Mouse (Mus musculus): Measurements from ENCODE around the gene Efna5.

Gene Efna5

DNA sequence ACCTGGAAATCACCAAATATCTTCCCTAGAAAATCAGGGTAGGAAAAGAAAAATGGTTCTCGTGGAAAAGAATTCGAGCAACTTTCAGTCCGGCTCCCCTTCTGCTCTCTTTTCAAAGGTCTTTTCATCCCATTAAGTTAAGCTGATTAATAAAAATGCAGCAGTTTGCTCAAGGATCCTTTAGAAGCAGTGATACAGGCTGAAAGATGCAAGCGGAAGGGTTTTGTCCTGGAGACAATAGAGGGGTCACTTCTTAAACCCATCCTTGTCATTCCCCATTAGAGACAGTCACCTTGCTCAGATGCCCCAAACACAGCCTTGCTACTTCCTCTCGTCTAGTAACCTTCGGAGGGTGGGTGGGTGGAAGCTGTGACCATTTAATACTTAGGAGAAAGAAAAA lies 27.4 kb downstream of the Efna5 start:
- no peak for DNase-seq

DNA sequence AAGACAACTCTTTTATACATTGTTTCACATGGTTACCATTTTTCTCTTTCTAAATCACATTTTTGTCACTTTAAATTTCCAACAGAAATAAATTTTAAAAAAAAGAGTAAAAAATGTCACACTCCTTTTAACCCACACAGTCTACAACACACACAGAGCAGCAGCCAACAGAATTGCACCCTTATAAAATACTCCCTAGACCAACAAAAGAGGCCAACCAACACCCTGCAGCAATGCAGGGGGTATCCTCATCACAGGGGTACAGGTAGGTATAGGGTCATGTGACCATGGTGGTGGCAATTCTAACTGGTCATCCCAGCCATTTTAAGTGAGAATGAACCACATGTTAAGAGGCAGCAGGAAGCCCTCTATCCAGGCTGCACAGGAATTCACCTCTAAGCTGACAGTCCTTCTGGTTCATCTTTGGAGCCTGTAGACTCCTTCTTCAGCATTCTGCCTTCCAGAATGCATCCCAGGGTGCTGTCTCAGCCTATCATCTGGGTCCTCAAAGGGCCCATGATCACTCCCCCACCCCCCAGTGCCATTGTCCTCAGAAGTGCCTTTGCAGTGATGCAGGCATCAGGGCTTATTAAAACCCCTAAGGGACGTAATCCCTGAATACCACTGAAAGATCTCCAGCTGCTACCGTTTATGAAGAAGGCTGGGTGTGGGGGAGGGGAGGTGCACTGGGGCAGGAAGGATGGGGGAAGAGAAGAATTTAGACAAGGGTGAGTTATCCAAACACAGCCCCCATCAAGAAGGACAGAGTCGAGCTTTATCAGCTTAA lies 28.1 kb downstream of the Efna5 start:
- DNase-seq = peak; percentile 78

DNA sequence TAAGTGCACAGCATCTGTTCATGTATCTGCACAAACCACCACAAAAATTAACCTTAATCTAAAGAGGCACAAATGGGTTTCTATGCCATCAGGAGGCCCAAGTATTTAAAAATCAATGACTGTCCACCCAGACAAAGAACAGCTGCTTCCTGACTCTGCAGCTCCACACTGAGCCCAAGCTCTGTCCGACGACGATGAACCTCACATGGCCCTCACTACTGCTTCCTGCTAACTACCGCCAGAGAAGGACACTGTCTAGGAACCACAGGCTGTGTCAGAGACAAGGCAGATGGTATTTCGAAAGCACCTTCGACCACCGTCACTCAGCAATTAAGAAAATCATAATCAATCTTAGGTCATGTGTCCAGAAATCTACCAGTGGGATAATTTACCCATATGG lies 29.8 kb downstream of the Efna5 start:
- DNase-seq = no peak

DNA sequence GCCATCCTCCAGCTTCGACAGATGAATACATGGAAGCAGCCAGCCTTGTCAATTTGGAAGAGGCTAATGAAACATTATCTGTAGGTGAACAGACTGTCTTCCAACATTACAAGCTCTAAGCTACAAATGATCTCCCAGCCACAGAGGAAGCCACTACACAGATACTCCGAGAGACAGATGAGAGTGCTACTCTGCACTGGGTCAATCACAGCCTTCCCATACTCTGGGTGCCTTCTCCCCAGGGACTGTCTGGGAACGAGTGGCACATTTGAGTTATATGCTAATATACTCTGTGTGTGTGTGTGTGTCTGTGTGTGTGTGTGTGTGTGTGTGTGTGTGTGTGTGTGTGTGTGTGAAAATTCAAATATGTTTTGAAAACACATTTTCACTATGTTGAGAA lies 30.5 kb downstream of the Efna5 start:
- DNase-seq = no peak

DNA sequence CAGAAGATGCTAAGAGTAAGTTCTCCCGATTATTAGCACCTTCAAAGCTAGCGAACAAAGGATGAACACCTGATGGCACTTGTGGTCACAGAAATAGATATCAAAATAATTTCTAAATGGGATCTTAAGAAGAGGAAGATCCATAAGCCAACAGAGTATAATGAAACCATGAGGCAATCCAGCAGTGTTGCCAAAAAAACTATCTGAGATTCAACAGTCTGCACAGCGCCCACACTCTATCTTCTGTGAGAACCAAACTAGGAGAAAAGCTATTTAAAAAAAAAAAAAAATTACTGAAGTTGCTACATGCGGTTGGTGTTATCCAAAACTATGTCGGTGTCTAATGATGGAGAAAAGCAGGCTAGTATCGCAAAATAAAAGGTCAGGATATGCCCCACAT lies 31.4 kb downstream of the Efna5 start:
- no peak for DNase-seq

DNA sequence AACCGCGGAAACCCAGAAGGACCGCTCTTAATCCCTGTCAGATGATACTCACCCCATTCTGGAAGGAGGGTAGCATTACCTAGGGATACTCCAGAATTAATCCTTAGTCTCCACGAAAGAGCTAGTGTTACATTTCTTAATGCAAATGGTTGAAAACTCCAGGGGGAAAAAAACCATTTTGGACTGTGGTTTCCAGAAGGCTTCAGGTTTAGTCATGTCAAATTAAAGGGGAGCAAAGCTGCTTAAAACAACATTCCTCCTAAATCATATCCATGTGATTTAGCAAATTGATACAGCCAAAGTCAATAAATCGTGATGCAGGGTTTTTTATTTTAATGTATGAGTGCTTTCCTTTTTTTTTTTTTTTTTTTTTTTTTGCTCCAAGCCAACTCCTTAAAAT lies 35.5 kb downstream of the Efna5 start:
- no peak for DNase-seq

DNA sequence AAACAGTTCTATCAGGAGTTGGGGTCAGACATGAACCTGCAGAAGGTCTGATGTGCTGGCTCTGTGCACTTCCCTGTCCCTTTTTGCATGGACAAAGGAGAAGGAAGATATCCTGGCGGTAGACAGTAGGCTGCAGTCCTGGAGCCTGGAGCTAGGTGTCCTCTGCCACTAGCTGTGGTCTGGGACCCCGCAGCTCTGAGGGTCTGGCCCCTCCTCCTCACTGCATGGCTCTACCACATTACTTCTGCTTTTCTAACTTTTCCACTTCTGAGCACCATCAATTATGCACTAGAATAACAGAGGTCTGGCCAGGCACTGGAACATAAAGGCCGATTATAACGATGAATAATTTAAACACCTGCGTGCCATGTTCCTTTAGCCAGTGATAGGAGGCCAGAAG lies 36.8 kb downstream of the Efna5 start:
- no peak for DNase-seq

DNA sequence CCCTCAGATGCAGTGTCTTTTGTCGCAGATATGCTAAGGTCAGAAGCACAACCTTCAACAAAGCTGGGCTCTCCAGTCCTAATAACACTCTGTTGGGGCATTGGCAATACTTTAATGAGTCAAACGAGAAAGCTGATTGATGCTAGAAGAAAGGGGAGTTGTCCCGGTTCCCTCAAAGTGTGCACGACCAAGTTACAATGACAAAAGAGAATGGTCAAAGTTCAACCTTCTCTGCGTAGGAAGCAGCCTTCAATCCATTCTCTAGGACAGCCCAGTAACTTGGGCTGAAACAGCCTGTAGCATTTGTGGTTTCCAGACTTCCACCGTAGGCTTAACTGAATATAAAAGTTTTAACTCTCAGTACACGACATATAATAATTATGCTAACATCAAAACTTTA lies 43.8 kb downstream of the Efna5 start:
- DNase-seq = no peak

DNA sequence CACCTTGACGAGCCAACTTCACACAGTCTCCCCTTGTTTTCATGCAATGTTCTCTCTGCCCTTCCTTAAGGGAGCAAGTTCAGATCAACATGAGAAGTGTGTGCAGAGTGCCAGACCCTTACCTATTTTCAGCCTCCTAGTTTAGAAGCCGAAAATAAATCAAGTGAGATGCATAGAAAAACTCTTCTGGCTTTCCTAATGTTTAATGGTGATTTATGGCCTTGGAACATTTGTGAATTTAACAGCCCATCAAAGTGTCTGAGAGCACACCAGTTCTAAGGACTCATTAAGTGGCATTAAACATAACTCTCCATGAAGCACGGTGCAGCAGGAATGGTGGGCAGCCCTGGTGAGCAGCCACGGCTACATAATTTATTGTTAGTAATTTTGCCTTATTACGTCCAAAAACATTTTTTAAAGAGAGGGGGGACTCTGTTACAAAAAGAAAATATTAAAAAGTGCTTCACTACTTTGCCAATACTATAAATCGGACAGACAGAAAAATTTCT lies 44.5 kb downstream of the Efna5 start:
- DNase-seq = no peak

DNA sequence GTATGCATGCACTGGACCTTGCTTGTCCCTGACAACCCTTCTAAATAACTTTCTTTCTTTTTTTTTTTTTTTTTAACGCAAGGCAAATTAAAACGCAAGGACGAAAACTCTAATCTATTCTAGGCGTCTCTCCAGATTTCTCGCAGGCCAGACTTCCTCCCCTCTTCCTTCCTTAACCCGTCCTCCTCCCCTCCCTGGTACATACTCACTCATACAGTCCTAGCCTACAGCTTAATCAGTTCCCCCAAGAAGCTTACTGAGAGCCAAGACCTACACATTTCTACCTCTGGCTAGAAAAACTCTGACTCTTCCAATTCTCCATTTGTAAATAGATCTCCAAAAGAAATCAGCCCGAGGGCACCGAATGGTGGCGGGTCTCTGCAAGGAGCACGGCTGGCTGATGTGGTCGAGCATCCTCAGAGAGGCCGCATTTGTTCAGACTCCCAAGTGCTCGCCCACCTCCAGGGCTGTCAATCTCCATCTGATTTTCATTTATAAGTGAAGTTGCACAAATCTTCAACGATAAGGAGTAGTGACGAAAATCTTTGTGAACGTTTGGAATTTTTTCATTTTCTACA lies 48.5 kb downstream of the Efna5 start:
- no peak for DNase-seq

DNA sequence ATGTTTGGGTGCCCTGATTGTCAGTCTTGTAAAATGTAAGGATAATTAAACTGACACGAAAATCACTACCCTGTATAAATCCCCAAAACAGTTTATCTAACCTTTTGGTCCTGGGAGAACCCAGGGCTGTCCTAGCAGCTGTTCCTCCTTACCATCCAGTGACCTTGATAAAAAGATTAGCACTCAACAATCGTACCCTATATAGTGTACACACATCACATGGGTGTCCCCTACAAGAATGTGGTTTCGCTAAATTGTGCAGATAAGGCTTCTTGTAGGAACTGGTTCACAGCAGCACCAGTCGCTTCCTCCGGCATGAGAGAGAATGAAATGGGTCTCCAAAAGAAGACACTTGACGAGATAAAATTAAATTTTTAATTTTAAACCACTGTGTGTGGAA lies 53.6 kb downstream of the Efna5 start:
- no peak for DNase-seq

DNA sequence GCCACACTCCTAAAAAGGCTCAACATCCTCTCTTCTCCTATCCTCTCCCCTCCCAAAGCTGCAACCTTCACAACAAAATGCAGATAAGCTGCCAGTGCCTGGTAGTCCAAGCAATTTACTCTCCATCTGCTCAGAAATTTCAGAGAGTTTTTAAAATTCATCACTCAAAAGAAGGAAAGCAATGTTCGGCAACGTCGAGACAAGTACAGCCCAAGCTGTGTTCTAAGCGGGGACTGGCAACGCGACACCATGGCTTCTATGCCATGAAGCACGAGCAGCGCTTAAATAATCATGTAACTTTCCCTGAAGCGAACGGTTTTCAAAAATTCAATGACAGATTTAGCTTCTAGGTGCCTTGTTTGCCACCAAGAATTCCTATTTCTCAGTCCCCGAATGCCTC lies 59.9 kb downstream of the Efna5 start:
- no peak for DNase-seq

DNA sequence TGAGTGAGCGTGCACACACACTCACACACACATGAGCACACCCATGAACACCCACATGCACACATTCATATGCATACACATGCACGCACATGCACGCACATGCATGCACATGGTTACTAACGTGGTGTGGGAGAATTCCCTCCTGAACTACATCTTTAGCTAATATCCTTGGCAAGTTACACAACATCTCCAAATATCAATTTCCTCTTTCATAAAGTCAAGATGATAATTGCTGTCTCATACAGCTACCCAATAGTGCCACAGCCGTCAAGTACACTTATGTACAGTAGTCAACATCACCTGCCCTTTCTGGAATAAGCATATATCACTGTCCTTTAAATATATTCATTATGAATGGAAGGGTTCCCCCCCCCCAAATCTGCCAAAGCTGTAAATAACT lies 61.2 kb downstream of the Efna5 start:
- no peak for DNase-seq

DNA sequence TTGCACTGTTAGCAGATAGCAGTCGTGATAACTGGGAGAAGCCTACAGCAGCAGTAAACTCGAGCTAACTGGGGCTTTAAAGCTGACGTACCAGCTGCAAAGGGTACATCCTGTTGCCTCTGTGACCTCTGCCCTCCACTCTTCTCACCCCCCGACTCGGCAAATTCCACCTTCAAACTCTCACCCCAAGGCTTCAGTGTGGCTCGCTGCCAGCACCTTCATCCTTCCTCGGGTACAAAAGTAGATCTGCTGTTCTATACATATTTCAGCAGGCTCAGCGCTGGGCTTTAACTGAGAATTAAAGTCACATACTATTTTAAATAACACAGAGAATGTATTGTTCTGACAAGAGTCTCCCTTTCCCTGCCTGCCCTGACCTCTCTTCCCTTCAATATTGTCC lies 62.3 kb downstream of the Efna5 start:
- DNase-seq = peak; percentile 63

DNA sequence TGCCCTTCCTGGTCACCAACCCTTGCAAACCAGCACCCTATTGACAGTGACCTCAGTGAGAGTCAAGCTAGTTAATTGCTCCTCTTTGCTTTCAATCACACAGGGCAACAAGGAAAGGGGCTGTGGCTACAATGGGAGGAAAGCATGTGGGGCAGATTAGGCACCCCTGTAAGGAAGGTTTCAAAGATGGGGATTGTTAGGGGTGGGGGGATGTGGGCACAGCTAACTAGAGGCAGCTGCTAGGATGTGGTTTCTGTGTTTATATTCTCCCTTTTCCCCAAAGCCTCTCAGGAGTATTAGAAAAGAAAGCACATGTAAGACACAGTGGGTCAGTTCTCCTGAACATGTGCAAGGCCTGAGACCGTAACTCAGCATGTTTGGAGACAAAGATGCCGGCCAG lies 62.8 kb downstream of the Efna5 start:
- DNase-seq = peak; percentile 32

DNA sequence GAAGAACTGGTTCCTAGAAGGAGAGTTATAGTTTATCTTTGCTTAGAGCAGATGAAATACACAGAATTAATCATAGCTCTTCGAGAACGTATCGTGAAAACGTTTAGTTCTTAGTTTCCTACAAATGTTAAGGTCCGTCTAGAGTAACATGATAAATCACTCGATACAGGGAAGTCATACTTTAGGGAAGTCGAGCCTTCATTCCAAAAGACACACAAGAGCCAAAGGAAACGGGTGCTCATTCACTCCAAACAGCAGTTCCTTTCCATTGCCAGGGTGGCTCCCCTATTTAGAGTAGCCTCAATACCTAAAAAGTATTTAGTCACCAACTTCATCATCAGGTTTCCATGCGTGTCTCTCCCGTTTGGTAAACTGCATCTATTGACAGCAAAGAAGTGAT lies 64.2 kb downstream of the Efna5 start:
- no peak for DNase-seq

DNA sequence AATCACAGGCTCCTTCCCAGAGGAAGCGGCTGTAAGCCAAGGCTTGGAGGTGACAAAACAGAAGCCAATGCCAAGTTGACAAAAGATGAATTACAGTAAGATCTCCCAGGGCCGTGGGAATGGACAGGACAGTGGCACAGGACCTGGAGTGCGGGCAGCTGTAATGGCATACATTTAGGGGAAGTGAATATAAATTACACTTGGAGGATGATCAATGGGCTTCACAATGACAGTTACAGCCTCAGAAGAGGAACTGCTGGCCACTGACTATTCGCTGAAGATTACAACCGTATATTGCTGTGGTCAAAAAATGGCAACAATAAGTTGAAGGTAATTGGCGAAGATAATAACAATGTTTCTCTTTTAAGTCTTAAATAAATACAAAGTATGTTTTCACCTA lies 67.7 kb downstream of the Efna5 start:
- no peak for DNase-seq

DNA sequence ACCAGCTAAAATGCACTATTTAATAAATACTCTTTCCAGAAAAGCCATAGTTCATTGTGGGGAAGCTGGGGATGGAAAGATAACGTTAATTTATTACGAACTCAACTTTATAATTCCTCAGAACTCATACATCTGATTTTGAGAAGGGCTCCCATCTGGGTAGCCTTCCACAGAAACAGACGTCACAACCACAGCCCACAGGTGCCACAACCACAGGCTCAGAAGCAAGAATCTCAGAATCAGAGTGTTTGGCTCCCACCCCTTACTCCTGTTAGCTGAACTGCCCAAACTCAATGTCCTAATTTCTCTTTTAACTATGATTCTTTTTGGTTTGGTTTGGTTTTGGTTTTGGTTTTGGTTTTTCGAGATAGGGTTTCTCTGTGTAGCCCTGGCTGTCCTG lies 73.2 kb downstream of the Efna5 start:
- no peak for DNase-seq

DNA sequence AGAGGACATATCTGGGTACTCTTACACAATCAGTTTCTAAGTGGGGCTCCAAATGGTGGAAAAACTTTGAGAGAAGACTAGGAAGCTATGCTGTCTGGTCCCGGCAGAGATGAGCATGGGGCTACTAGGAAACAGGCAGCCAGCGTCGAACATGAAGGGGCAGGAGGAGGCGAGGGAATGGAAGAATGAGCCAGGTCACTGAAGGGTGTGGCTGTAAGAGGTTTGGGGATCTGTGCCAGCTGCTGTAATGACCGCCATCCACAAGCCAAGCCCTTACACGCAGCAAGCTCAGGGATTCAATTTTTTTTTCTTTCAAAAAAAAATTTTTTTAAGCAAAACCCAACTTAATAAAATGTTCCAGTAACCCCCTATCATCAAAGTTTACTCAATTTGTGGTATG lies 74.5 kb downstream of the Efna5 start:
- no peak for DNase-seq

DNA sequence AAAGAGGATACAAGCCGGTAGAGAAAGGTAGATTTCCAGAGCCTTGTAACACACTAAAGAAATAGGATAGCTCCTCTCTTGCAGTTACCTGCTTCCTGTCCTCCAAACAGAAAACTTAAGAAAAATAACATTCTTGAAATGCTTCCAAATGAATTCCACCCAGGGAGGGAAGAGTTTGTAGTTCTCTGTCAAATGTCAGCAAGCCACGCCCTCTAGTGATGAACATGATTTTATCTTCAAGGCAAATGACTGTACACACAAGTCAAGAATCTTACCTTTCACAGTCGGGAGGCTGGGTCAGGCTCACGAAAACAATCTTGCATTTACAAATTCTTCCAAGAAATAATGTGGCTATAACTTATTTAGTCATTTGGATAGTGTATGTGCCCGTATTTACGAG lies 78.4 kb downstream of the Efna5 start:
- DNase-seq = no peak

DNA sequence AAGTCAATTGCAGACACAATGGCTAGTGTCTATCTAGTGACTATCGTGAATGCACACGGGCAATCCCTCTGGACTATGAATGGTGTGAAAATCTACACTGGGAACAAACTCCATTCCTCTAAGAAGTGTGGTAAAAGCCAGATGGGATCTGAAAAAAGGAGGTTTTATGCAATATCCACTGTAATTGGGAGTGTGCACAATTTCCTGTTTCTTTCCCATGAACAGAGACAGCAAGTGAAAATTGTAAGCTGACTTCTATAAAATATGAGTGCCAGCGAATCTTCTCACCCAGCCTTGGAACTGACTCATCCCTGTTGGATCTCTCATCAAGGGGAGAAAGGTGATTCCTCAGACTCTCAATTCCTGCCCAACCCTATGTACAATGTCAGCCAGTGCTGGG lies 83.8 kb downstream of the Efna5 start:
- DNase-seq = no peak

DNA sequence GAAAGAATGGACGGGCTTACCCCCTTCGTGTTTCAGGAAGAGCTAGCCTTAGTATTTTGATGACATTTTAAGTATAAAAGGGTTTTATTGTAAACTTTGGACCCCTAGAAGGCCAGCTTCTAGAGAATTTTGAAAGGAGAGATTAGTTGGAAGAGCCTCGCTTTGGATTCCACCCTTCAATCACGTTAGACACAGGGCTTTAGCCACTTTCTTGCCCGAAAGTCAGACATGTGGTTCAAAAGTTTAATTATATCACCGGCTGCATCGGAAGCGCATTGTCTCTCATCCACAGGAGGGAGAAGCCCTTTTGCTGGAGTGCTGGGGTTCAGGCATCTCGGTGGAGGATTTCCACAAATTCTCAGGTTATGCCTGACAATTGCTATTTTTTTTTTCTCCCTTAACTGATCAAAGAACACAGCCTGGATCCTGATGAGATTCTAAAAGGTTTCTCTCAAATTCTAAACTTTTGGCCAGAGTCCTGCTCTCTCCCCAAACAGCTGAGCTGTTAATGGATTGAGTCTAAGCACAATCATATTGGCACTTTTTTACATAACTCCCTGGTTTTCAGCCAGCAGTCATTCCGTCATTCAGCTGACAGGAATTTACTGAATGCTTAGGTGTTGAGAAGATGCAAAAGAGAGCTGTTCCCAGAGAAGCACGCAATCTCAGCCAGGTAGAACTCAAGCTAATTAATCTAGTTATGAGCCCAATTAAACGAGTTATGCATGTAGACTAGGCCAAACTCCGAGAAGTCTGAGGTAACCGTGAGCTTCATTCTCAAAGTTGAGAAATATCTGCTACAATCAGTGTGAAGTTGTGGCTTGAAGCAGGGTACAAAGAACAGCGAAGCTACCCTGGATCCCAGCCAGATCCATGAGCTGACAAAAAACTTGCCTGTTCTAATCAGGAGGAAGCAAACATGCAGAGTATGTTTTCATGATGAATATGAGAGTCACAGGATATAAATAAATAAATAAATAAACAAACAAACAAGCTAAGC lies 91.5 kb downstream of the Efna5 start:
- no peak for DNase-seq

DNA sequence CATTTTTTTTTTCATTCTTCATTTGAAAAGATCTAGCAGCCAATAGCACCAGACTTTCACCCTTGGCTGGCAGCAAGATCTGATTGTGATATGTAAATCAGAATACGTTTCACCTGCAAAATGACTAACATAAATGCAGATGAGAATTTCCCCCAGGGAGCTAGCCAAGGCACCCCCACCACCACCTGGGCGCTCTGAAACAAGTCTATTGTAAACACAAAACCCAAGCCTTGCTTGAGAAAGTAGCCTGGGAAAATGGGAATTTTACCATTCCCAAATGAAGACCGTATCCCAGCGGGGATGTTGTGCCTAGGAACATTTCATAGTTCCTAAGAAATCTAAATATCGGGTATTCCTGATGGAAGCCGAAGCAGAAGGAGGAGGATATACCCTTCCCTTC lies 92.3 kb downstream of the Efna5 start:
- DNase-seq = no peak

DNA sequence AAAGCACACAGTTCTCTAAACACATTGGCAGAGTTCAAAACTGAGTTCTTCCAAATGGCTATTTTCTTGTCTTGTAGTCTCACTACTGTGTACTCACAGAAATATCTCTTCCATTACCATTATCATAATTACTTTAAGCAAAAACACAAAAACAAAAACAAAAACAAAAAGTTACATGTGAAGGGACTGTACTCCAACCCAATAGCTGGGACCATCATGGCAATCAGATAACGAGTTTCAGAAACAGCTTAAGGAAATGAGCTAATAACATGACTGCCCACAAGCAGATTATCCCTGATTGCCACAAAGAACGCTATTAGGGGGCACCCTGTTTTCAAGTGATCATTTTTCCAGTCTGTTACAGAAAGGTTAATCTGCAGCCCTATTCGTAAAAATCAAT lies 93.3 kb downstream of the Efna5 start:
- no peak for DNase-seq

All from embryo, embryonic 11 days (tissue).